Mouse (Mus musculus): ENCODE results near the gene Adcy7.

GRCm38 (mm10) chr8:88313991-88314390 is 41.8 kb downstream of the Adcy7 start:
- TF ChIP-seq CTCF (IDR thresholded peaks at IDR 0.05; ENCODE audit: insufficient read depth, low read depth, low read length) (no peak), POLR2A (IDR thresholded peaks at IDR 0.05; ENCODE audit: insufficient read depth, low read depth, low read length) (no peak)
